Mouse (Mus musculus) olfactory bulb, adult 2 months (tissue): ENCODE results near the gene Atxn2l.

Experiments used
- CTCF ChIP-seq: fragments of 200-500 bp; IDR thresholded peaks from 2 replicates; pipeline ENCODE4 v1.5.1; 2012; ENCODE audit warnings: low read depth, mild to moderate bottlenecking, low read length, moderate library complexity; ENCODE audit not compliant: insufficient read depth
- POLR2A ChIP-seq: fragments of 200-500 bp; IDR thresholded peaks from 2 replicates; pipeline ENCODE4 v1.6.1; 2012; ENCODE audit warnings: mild to moderate bottlenecking, low read depth, low read length, moderate library complexity; ENCODE audit not compliant: insufficient read depth

DNA sequence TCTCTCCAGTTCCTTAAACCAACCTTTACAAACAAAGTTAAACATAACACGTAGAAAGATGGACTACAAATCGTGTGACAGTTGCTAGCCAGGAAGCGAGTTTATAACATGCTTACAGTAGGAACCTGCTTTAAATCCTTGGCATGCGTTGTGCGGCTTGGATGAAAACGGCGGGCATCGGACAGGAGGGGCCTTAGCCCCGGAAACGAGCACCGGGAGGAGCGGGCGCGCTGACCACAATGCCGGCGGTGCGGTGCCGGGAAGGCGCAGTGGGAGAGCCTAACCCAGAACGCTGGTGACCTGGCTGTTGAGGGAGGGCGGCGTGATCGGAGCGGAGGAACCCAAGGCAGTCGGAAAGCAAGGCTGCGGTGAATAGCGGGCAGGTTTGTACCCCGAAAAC is 32.5 kb upstream of the Atxn2l start:
- TF ChIP-seq CTCF (no peak), POLR2A (no peak)
